Mouse (Mus musculus) heart, adult 2 months (tissue): ENCODE measurements around the gene 4930523C07Rik.

Experiments used
- CTCF ChIP-seq: fragments of 200-600 bp; IDR thresholded peaks from 2 replicates; pipeline ENCODE4 v1.8.1; 2022; ENCODE audit warnings: antibody characterized with exemption, mild to moderate bottlenecking, moderate library complexity
- EP300 ChIP-seq: fragments of 200-500 bp; IDR thresholded peaks from 2 replicates; pipeline ENCODE4 v1.6.1; 2011; ENCODE audit warnings: low read depth, low read length, control low read depth; ENCODE audit not compliant: insufficient read depth
- POLR2A ChIP-seq: fragments of 200-500 bp; IDR thresholded peaks from 2 replicates; pipeline ENCODE4 v1.6.1; 2011; ENCODE audit warnings: mild to moderate bottlenecking, low read depth, low read length, control low read depth; ENCODE audit not compliant: insufficient read depth

- TF ChIP-seq EP300: no peak
- TF ChIP-seq CTCF: no peak
- TF ChIP-seq POLR2A: no peak
Observed at GRCm38 (mm10) chr1:160041264-160041775, 2.9 kb upstream of the 4930523C07Rik start.
